Mouse (Mus musculus) stomach, embryonic 14.5 days (tissue): ENCODE measurements around the gene Hspa13. TPM values are rescaled to one million over a fixed set of nuclear protein-coding genes. Genes with fewer than 3 reads are reported as not detected.

Source experiments
- ATAC-seq: fragments of 200-750 bp; cut with Nextera tagmentation; 2 replicates; pipeline ENCODE4 v1.8.0; 2017; ENCODE audit warnings: low read depth, moderate TSS enrichment; ENCODE audit not compliant: insufficient number of reproducible peaks, insufficient read depth, low FRiP score
- H3K27ac ChIP-seq: fragments of 300-500 bp; sonication (generic); 2 replicates; pipeline ENCODE4 v1.5.1; 2014; ENCODE audit warnings: mild to moderate bottlenecking, low read length, moderate library complexity, mixed read lengths
- H3K27me3 ChIP-seq: fragments of 300-500 bp; sonication (generic); 2 replicates; pipeline ENCODE4 v1.6.1; 2014; ENCODE audit warnings: low read length, control low read depth, mixed read lengths; ENCODE audit not compliant: control insufficient read depth, insufficient read depth
- H3K36me3 ChIP-seq: fragments of 300-500 bp; sonication (generic); 2 replicates; pipeline ENCODE4 v1.6.1; 2014; ENCODE audit warnings: mild to moderate bottlenecking, control low read depth, low read length, moderate library complexity, mixed read lengths; ENCODE audit not compliant: control insufficient read depth, insufficient read depth
- H3K4me1 ChIP-seq: fragments of 300-500 bp; sonication (generic); 2 replicates; pipeline ENCODE4 v1.6.1; 2014; ENCODE audit warnings: low read length, control low read depth, mixed read lengths; ENCODE audit not compliant: control insufficient read depth, insufficient read depth
- H3K4me2 ChIP-seq: fragments of 300-500 bp; sonication (generic); replicated peaks from 2 replicates; pipeline ENCODE4 v1.6.1; 2014; ENCODE audit warnings: low read depth, low read length, control low read depth
- H3K4me3 ChIP-seq: fragments of 300-500 bp; sonication (generic); 2 replicates; pipeline ENCODE4 v1.5.1; 2014; ENCODE audit warnings: low read depth, low read length, control low read depth
- H3K9ac ChIP-seq: fragments of 300-500 bp; sonication (generic); replicated peaks from 2 replicates; pipeline ENCODE4 v1.6.1; 2014; ENCODE audit warnings: low read depth, mild to moderate bottlenecking, control low read depth, low read length, moderate library complexity, mixed read lengths
- H3K9me3 ChIP-seq: fragments of 300-500 bp; sonication (generic); 2 replicates; pipeline ENCODE4 v1.6.1; 2016; ENCODE audit warnings: low read depth, low read length, control low read depth; ENCODE audit not compliant: control insufficient read depth
- WGBS: fragments of 180-500 bp; shearing (Covaris S2); extraction: QIAGEN DNeasy Blood & Tissue Kit; methylation state at CpG from one replicate; pipeline ENCODE4 v1.1.7; 2014; 5-methylcytosine and 5-hydroxymethylcytosine counted together
- microRNA-seq: library from miRNA; unstranded; fragments of <30 nt; microRNA quantifications from one replicate; pipeline ENCODE4, GENCODE M21; 2016
- polyA plus RNA-seq: library from polyadenylated mRNA; unstranded; fragments of >200 nt; fragmentation: Nextera tagmentation; extraction: Ambion mirVana; gene quantifications from 2 replicates; pipeline ENCODE4 v1.2.1, GENCODE M21; 2014

Hspa13 gene
- polyA plus RNA-seq, 1 experiment from 2014 or later, result 33.6 TPM

- H3K9ac ChIP-seq, result no peak overlapping the region
- no peak for ATAC-seq
- WGBS, result 58% methylated on average over 2 of the region's 2 CpGs
- no peak overlapping the region for H3K4me2 ChIP-seq
- no peaks in the 10 kb centered on the region for H3K9me3 ChIP-seq
- no peaks in the 10 kb centered on the region for H3K4me1 ChIP-seq
- H3K27me3 ChIP-seq, result no peaks in the 10 kb centered on the region
- H3K27ac ChIP-seq, result no peak overlapping the region
- no peaks in the 10 kb centered on the region for H3K36me3 ChIP-seq
- no peak overlapping the region for H3K4me3 ChIP-seq
These were observed 49.3 kb downstream of the Hspa13 start for GRCm38 (mm10) chr16:75717405-75718173.

- H3K36me3 ChIP-seq, result no peaks in the 10 kb centered on the region
- H3K4me1 ChIP-seq, result no peaks in the 10 kb centered on the region
- WGBS, result 15% methylated on average over 2 of the region's 2 CpGs
- H3K4me3 ChIP-seq, result no peak overlapping the region
- H3K9ac ChIP-seq, result no peak overlapping the region
- H3K9me3 ChIP-seq, result no peaks in the 10 kb centered on the region
- H3K27ac ChIP-seq, result no peak overlapping the region
- no peak overlapping the region for H3K4me2 ChIP-seq
- no peak for ATAC-seq
- no peaks in the 10 kb centered on the region for H3K27me3 ChIP-seq
These were observed 70.7 kb downstream of the Hspa13 start for GRCm38 (mm10) chr16:75696176-75696575.

Small RNAs within 50 kb of the gene (microRNA-seq; reads per million reads assigned to microRNA genes)
- not detected for gene Gm22923

Other genes starting within 250 kb of the Hspa13 start
- 0.12 TPM in 1 of 2 replicates, not detected in the other for gene Lipi, start 181.0 kb downstream of the Hspa13 start, polyA plus RNA-seq
- 0.36 and 0.49 TPM in 2 replicates for gene Rbm11, start 174.3 kb downstream of the Hspa13 start, polyA plus RNA-seq